Mouse (Mus musculus) hindbrain, embryonic 15.5 days (tissue): ENCODE data around the gene Olfr370. TPM values are rescaled to one million over a fixed set of nuclear protein-coding genes. Genes with fewer than 3 reads are reported as not detected.
"Not testable (repeated sequence)": the region's sequence is repeated elsewhere in the genome, so short reads cannot be mapped to it uniquely, and the experiment has no call there.

Source experiments
- ATAC-seq: fragments of 200-750 bp; cut with Nextera tagmentation; 2 replicates; pipeline ENCODE4 v1.8.0; 2017; ENCODE audit warnings: low read depth, moderate number of reproducible peaks, moderate TSS enrichment; ENCODE audit not compliant: low FRiP score
- H3K27ac ChIP-seq: fragments of 300-500 bp; sonication (generic); replicated peaks from 2 replicates; pipeline ENCODE4 v1.5.1; 2015; ENCODE audit warnings: mild to moderate bottlenecking, inconsistent platforms
- H3K27me3 ChIP-seq: fragments of 300-500 bp; sonication (generic); 2 replicates; pipeline ENCODE4 v1.6.1; 2015; ENCODE audit warnings: control low read depth, inconsistent platforms
- H3K36me3 ChIP-seq: fragments of 300-500 bp; sonication (generic); 2 replicates; pipeline ENCODE4 v1.6.1; 2015; ENCODE audit warnings: control low read depth, inconsistent platforms
- H3K4me1 ChIP-seq: fragments of 300-500 bp; sonication (generic); replicated peaks from 2 replicates; pipeline ENCODE4 v1.6.1; 2015; ENCODE audit warnings: control low read depth, inconsistent platforms
- H3K4me2 ChIP-seq: fragments of 300-500 bp; sonication (generic); 2 replicates; pipeline ENCODE4 v1.6.1; 2015; ENCODE audit warnings: moderate library complexity, mild to moderate bottlenecking, inconsistent platforms
- H3K4me3 ChIP-seq: fragments of 300-500 bp; sonication (generic); 2 replicates; pipeline ENCODE4 v1.5.1; 2015; ENCODE audit warnings: mild to moderate bottlenecking, inconsistent platforms
- H3K9ac ChIP-seq: fragments of 300-500 bp; sonication (generic); 2 replicates; pipeline ENCODE4 v1.6.1; 2015; ENCODE audit warnings: inconsistent platforms
- H3K9me3 ChIP-seq: fragments of 300-500 bp; sonication (generic); 2 replicates; pipeline ENCODE4 v1.6.1; 2016; ENCODE audit warnings: control low read depth, inconsistent platforms
- WGBS: fragments of 180-500 bp; shearing (Covaris S2); methylation state at CpG from one replicate; pipeline ENCODE4 v1.1.7; 2015; 5-methylcytosine and 5-hydroxymethylcytosine counted together
- polyA plus RNA-seq: library from polyadenylated mRNA; unstranded; fragments of >200 nt; fragmentation: Nextera tagmentation; extraction: Ambion mirVana; gene quantifications from 2 replicates; pipeline ENCODE4 v1.2.1, GENCODE M21; 2015

The Olfr370 gene
- polyA plus RNA-seq, 1 experiment from 2014 or later, result 0.04 TPM

DNA sequence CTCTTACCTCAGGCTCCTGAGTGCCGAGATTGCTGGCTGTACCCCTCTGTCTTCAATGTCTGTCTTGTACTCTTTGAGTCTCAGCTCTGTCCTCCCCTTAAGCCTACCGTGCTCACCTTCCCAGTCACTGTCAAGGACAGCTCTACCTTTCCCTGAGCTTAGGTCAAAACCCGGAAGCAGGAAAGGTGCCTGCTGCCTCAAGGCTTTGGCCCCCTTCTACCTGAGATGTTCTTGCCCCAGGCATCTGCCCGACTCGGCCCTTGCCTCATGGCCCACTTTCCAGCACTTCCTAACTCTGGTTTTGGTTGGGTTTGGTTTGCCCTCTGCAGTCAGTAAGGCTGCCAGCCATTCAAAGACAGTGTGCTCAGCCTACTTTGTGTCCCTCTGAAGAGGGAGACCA lies 33.2 kb downstream of the Olfr370 start:
- no peak for ATAC-seq
- no peak overlapping the region for H3K27ac ChIP-seq
- peaks cover 19% of the 10 kb centered on the region for H3K4me1 ChIP-seq
- H3K4me3 ChIP-seq, result no peak overlapping the region
- no peaks in the 10 kb centered on the region for H3K9me3 ChIP-seq
- no peak overlapping the region for H3K4me2 ChIP-seq
- WGBS, result 81% methylated on average over 5 of the region's 5 CpGs
- H3K9ac ChIP-seq, result no peak overlapping the region
- no peaks in the 10 kb centered on the region for H3K27me3 ChIP-seq
- H3K36me3 ChIP-seq, result peaks cover 29% of the 10 kb centered on the region

GRCm38 (mm10) chr8:83569165-83569564 lies 33.6 kb downstream of the Olfr370 start:
- ATAC-seq, result no peak
- Histone ChIP-seq H3K9me3 (no peaks in the 10 kb centered on the region), H3K4me2 (no peak overlapping the region), H3K4me1 (peaks cover 22% of the 10 kb centered on the region), H3K9ac (no peak overlapping the region), H3K27me3 (no peaks in the 10 kb centered on the region), H3K4me3 (no peak overlapping the region), H3K27ac (no peak overlapping the region), H3K36me3 (peaks cover 29% of the 10 kb centered on the region)
- WGBS, result 84% methylated on average over 4 of the region's 4 CpGs

DNA sequence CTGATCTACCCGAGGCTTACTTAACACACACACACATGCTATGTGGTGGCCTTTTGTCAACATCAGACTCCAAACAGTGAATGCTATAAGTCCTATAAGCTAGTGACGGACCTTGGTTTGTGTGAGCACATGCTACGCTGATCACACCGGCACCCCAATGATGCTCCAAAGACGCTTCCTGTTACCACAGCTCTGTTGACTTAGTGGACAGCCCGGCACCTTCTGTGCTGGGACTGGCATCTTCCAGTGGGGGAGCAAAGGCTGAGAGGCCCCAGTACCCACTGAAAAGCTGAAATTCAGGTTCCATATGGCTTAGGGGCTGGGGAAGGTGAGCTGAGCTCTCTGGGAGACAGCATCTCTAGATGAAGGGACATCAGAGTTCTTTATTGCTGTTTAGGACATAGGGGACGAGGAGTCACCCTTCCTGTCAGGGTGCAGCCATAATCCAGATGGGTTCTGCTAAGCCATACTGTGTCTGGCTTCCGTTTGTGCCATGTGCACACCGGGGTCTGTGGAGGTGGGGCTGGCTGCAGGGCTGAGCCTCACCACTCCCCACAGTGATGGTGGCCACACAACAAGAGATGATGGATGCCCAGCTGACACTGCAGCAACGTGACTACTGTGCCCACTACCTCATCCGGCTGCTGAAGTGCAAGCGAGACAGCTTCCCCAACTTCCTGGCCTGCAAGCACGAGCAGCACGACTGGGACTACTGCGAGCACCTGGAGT lies 34.9 kb downstream of the Olfr370 start:
- Histone ChIP-seq H3K9ac (no peak overlapping the region), H3K4me1 (peaks cover 32% of the 10 kb centered on the region), H3K27me3 (no peaks in the 10 kb centered on the region), H3K4me3 (no peak overlapping the region), H3K4me2 (no peak overlapping the region), H3K36me3 (peaks cover 29% of the 10 kb centered on the region), H3K27ac (no peak overlapping the region), H3K9me3 (no peaks in the 10 kb centered on the region)
- 86% methylated on average over 15 of the region's 15 CpGs for WGBS
- ATAC-seq, result no peak

- H3K9ac ChIP-seq, H3K4me3 ChIP-seq, H3K4me2 ChIP-seq, H3K27ac ChIP-seq, H3K9me3 ChIP-seq, ATAC-seq, H3K27me3 ChIP-seq: not testable (repeated sequence)
- WGBS, result 97% methylated on average over 7 of the region's 7 CpGs
- Histone ChIP-seq H3K36me3 (peaks cover 29% of the 10 kb centered on the region), H3K4me1 (peaks cover 38% of the 10 kb centered on the region)
Observed at GRCm38 (mm10) chr8:83571001-83571340, 35.4 kb downstream of the Olfr370 start.

GRCm38 (mm10) chr8:83571791-83572190 lies 36.2 kb downstream of the Olfr370 start:
- 95% methylated on average over 10 of the region's 10 CpGs for WGBS

DNA sequence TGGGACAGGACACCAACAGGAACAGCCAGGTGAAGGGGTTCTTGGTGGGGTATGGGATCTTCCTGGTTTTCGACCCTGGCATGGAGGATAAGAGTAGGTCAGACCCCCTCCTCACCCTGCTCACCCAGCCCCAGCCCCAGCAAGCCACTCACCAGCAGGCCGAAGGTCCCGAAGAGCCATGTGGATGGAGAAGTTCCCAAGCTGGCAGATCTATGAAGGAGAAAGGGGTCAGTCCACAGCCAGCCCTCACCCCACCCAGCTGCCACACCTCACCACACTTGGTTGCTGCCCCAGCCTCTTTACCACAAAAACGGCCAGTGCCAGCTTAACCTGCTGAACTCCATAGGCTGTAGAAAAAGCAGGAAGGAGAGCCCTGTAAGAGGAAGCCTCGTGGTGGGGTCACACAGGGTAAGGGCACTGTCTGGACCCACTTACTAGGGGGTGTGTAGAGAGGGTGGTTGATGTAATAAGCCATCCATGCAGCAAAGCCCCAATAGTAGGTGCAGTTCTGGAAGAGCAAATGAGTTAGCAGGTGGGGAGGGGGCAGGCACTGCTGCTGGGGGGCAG lies 36.7 kb downstream of the Olfr370 start:
- ATAC-seq, result no peak
- Histone ChIP-seq H3K27me3 (no peaks in the 10 kb centered on the region), H3K27ac (no peak overlapping the region), H3K9ac (no peak overlapping the region), H3K9me3 (no peaks in the 10 kb centered on the region), H3K4me1 (peaks cover 46% of the 10 kb centered on the region), H3K36me3 (peaks cover 29% of the 10 kb centered on the region), H3K4me3 (no peak overlapping the region), H3K4me2 (no peak overlapping the region)
- 87% methylated on average over 5 of the region's 5 CpGs for WGBS

More at GRCm38 (mm10) chr8:83571791-83572190, 36.2 kb downstream of the Olfr370 start:
- Histone ChIP-seq H3K9ac (no peak overlapping the region), H3K4me3 (no peak overlapping the region), H3K4me2 (no peak overlapping the region), H3K36me3 (peaks cover 29% of the 10 kb centered on the region), H3K27ac (no peak overlapping the region), H3K9me3 (no peaks in the 10 kb centered on the region), H3K4me1 (peaks cover 43% of the 10 kb centered on the region), H3K27me3 (no peaks in the 10 kb centered on the region)
- ATAC-seq, result no peak

DNA sequence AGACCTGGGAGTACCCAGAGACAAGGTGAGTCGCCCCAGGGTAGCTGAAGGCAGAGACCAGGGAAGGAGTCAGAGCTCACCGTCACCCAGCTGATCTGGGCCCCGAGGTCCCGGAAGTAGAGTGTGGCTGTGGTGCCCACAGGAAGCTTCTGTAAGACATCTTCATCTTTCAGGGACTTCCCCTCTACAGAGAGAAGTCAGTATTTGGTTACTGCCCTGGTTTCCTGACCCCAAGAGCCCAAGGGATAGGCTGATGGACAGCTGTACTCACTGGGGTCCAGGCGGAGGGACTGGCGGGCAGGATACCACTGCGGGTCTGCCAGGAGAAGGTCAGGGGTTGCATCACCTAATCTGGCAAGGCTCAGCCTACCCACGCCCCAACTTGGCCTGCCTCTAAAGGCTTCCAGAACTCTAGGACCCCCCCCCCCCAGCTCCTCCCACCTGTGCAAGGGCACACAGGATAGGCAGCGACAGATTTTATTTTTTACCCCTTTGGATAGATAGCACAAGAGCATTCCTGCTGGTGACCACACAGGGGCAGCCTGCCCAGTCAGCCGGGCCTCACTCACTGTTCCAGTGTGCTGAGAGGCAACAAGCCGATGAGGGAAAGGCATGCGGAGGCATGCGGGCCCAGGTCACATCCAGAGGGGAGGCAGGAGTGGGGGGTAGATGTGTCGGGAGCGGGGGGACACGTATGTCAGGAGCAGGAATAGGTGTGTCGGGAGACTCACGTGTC lies 37.7 kb downstream of the Olfr370 start:
- no peak overlapping the region for H3K4me2 ChIP-seq
- 82% methylated on average over 18 of the region's 18 CpGs for WGBS
- H3K4me3 ChIP-seq, result no peak overlapping the region
- no peak overlapping the region for H3K27ac ChIP-seq
- no peak for ATAC-seq
- H3K9ac ChIP-seq, result no peak overlapping the region
- H3K27me3 ChIP-seq, result no peaks in the 10 kb centered on the region
- peaks cover 43% of the 10 kb centered on the region for H3K4me1 ChIP-seq
- peaks cover 29% of the 10 kb centered on the region for H3K36me3 ChIP-seq
- H3K9me3 ChIP-seq, result no peaks in the 10 kb centered on the region

DNA sequence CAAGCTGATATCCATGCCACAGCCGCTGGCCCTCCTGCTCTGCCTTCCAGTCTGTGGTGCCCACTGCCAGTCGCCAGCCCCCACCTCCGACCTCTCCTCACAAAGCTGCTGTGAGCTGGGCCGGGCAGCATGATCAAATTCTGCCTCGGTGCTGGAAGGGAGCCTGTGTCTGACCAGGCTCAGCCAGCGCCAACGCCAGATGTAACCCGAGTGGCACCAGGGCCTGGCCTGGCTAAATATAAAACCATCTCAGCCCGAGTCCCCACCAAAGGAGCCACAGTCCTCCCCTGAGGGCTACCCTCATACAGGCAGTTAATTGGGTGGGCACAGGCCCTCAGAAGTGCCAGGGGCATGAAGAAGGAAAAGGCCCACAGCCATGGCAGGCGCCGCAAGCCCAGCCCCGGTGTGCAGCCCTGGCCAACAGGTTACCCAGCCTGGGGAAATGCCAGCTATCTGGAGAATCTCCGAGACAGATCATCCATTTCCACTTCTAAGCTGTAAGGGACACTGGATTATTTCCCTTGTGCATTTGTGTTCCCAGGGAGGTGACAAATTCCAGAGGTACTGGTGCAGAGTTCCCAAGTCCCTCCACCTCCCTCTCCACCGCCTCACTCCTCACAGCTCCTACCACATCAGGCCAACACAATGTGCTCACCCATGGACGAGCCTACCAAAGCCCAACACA lies 39.2 kb downstream of the Olfr370 start:
- Histone ChIP-seq H3K27ac (no peak overlapping the region), H3K9me3 (no peaks in the 10 kb centered on the region), H3K4me2 (no peak overlapping the region), H3K27me3 (no peaks in the 10 kb centered on the region), H3K4me1 (peaks cover 53% of the 10 kb centered on the region), H3K36me3 (peaks cover 29% of the 10 kb centered on the region), H3K9ac (no peak overlapping the region), H3K4me3 (no peak overlapping the region)
- WGBS, result 82% methylated on average over 15 of the region's 15 CpGs
- no peak for ATAC-seq

DNA sequence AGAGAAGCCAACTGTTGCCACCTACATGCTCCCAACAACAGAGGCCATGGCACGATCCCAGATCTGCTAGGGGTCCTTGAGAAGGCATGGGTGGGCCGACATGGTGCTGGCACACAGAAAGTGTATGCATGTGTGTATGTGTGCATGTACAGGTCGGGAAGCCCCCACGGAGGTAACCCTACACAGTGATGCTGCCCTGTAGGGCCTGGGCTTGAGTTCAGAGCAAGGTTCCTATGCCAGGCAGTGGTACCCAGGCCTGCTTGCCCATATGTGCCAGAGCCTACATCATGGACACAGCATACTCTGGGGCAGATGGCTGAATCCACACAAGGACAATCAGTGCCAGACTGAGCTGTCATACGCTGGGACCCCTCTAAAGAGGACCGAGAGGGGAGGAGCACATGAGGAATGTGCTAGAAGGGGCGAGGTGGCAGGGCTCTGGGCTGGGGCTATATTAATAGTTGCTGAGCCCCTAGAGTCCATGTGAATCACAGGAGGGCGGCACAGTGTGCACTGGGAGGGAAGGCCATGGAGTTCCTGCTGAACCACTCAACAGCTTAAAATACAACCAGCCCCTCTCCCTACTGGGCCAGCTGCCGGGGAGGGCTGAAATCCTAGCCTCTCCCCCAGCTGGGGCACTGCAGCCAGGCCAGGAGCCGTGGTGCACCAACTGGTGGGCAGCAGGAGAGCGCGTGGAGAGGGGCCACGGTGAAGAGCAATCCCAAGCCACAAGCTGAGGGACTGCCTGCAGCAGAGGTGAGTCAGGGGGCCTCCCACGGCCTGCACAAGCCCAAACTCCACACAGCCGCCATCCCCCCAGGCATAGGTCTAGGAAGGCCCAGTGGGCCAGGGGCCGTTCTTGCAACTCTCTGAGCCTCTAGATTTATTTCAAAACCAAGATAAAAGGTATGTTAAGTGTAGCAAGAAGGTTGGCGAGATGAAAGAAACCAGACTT lies 40.3 kb downstream of the Olfr370 start:
- Histone ChIP-seq H3K4me3 (no peak overlapping the region), H3K36me3 (peaks cover 22% of the 10 kb centered on the region), H3K4me1 (peaks cover 59% of the 10 kb centered on the region), H3K27me3 (no peaks in the 10 kb centered on the region), H3K9ac (no peak overlapping the region), H3K27ac (no peak overlapping the region; the same call in 1 of the 2 replicates), H3K4me2 (no peak overlapping the region), H3K9me3 (no peaks in the 10 kb centered on the region)
- WGBS, result 78% methylated on average over 17 of the region's 17 CpGs
- no peak for ATAC-seq

GRCm38 (mm10) chr8:83576516-83576895 lies 40.9 kb downstream of the Olfr370 start:
- 68% methylated on average over 2 of the region's 4 CpGs for WGBS
- no peak overlapping the region for H3K27ac ChIP-seq

DNA sequence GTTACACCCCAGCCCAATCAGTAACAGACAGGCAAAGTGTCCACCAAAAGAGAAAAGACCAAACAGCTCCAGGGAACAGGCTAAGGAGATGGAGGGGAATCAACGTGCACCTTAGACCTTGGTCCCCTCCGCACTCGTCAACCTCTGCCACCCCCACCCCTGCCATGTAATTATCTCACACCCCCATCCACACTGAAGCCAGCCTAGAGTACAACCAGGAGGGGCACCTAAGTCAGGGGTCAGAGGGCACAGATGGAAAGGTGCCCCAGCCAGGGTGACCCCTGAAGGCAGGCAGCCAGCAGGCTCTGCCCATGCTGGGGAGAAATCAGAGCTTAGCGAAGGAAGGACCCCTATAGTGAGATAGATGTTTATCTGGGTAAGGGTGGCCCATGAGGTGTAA lies 41.3 kb downstream of the Olfr370 start:
- ATAC-seq, result no peak
- H3K4me3 ChIP-seq, result no peak overlapping the region
- H3K9me3 ChIP-seq, result no peaks in the 10 kb centered on the region
- WGBS, result 73% methylated on average over 4 of the region's 4 CpGs
- no peak overlapping the region for H3K4me2 ChIP-seq
- peaks cover 64% of the 10 kb centered on the region for H3K4me1 ChIP-seq
- H3K27ac ChIP-seq, result no peak overlapping the region
- H3K9ac ChIP-seq, result no peak overlapping the region
- no peaks in the 10 kb centered on the region for H3K27me3 ChIP-seq
- peaks cover 14% of the 10 kb centered on the region for H3K36me3 ChIP-seq

More at GRCm38 (mm10) chr8:83576516-83576895, 40.9 kb downstream of the Olfr370 start:
- H3K36me3 ChIP-seq, result peaks cover 18% of the 10 kb centered on the region
- no peaks in the 10 kb centered on the region for H3K27me3 ChIP-seq
- peaks cover 60% of the 10 kb centered on the region for H3K4me1 ChIP-seq
- no peak overlapping the region for H3K4me3 ChIP-seq
- no peak overlapping the region for H3K9ac ChIP-seq
- H3K4me2 ChIP-seq, result no peak overlapping the region
- no peak for ATAC-seq
- H3K9me3 ChIP-seq, result no peaks in the 10 kb centered on the region
